Mouse (Mus musculus) CH12.LX (cell line): ENCODE measurements around the gene Il17rc. TPM values are rescaled to one million over a fixed set of nuclear protein-coding genes. Genes with fewer than 3 reads are reported as not detected.

Experiments used
- DNase-seq: peaks from one replicate; pipeline ENCODE4 v3.0.0-alpha.2; 2013; ENCODE audit errors: extremely low read depth
- H3K27ac ChIP-seq: 2 replicates; pipeline ENCODE4 v1.5.1; 2012; ENCODE audit warnings: low read depth, mild to moderate bottlenecking, control low read depth, moderate library complexity; ENCODE audit not compliant: insufficient read depth
- H3K27me3 ChIP-seq: replicated peaks from 2 replicates; pipeline ENCODE3; 2012; ENCODE audit warnings: inconsistent platforms
- H3K36me3 ChIP-seq, 2 experiments: replicated peaks in 1 of 2; 2 replicates each; pipeline versions ENCODE3 to v1.6.1; 2012; ENCODE audit warnings: inconsistent platforms in 1 of 2, low read length in 1 of 2, mild to moderate bottlenecking in 1 of 2, mixed read lengths in 1 of 2, moderate library complexity in 1 of 2; ENCODE audit not compliant: control insufficient read depth in 1 of 2, insufficient read depth in 1 of 2
- H3K4me1 ChIP-seq, 2 experiments: 2 replicates each; pipeline ENCODE4 v1.6.1; 2012; ENCODE audit warnings: inconsistent platforms in 1 of 2, moderate library complexity in 1 of 2; ENCODE audit not compliant: insufficient read depth in 2 of 2, control insufficient read depth in 1 of 2
- H3K4me2 ChIP-seq: 2 replicates; pipeline ENCODE4 v1.6.1; 2012; ENCODE audit warnings: low read depth, mild to moderate bottlenecking, control low read depth; ENCODE audit not compliant: poor library complexity, insufficient read depth, severe bottlenecking
- H3K4me3 ChIP-seq, 3 experiments: fragments of 150-350 bp in 1 of 3; sonication (generic) in 1 of 3; replicated peaks in 1 of 3; 2 replicates each; pipeline versions ENCODE3 to v1.5.1; 2011 to 2012; ENCODE audit warnings: low read depth in 2 of 3, low read length in 2 of 3, mild to moderate bottlenecking in 2 of 3, moderate library complexity in 2 of 3, control low read depth in 1 of 3, improper control_type of control experiment in 1 of 3, inconsistent platforms in 1 of 3, mixed read lengths in 1 of 3; ENCODE audit not compliant: poor library complexity in 1 of 3
- H3K79me2 ChIP-seq: replicated peaks from 2 replicates; pipeline ENCODE4 v1.6.1; 2012; ENCODE audit warnings: mild to moderate bottlenecking, moderate library complexity; ENCODE audit not compliant: control insufficient read depth, poor library complexity, insufficient read depth, severe bottlenecking; ENCODE audit errors: extremely low read depth
- H3K9ac ChIP-seq: 2 replicates; pipeline ENCODE4 v1.6.1; 2012; ENCODE audit warnings: low read depth, mild to moderate bottlenecking, control low read depth, moderate library complexity; ENCODE audit not compliant: insufficient read depth
- H3K9me3 ChIP-seq: replicated peaks from 2 replicates; pipeline ENCODE3; 2012; ENCODE audit warnings: low read length, inconsistent platforms, mixed read lengths
- CHD1 ChIP-seq: IDR thresholded peaks from 2 replicates; pipeline ENCODE4 v1.6.1; 2012; ENCODE audit warnings: low read depth, low read length, improper control_type of control experiment, inconsistent platforms
- CTCF ChIP-seq, 2 experiments: IDR thresholded peaks in 1 of 2; conservative IDR thresholded peaks in 1 of 2; 2 replicates each; pipeline ENCODE4 v1.5.1; 2011 to 2012; ENCODE audit warnings: low read depth in 2 of 2, low read length in 2 of 2, improper control_type of control experiment in 1 of 2, inconsistent platforms in 1 of 2, mild to moderate bottlenecking in 1 of 2, moderate library complexity in 1 of 2
- ELF1 ChIP-seq: IDR thresholded peaks from 2 replicates; pipeline ENCODE4 v1.6.1; 2014; ENCODE audit warnings: low read depth, mild to moderate bottlenecking, inconsistent platforms, low read length, improper control_type of control experiment
- MAFK ChIP-seq: IDR thresholded peaks from 2 replicates; pipeline ENCODE4 v1.6.1; 2011; ENCODE audit warnings: low read length, improper control_type of control experiment; ENCODE audit not compliant: insufficient replicate concordance
- MAX ChIP-seq: IDR thresholded peaks from 2 replicates; pipeline ENCODE4 v1.6.1; 2011; ENCODE audit warnings: low read length, improper control_type of control experiment
- MAZ ChIP-seq: IDR thresholded peaks from 2 replicates; pipeline ENCODE4 v1.6.1; 2012; ENCODE audit warnings: low read depth, mild to moderate bottlenecking, inconsistent platforms, low read length, improper control_type of control experiment, moderate library complexity
- MYC ChIP-seq: IDR thresholded peaks from 2 replicates; pipeline ENCODE4 v1.6.1; 2011; ENCODE audit warnings: low read depth, mild to moderate bottlenecking, improper control_type of control experiment, low read length
- PAX5 ChIP-seq: IDR thresholded peaks from 2 replicates; pipeline ENCODE4 v1.6.1; 2012; ENCODE audit warnings: low read length, inconsistent platforms, mixed read lengths
- POLR2AphosphoS2 ChIP-seq: IDR thresholded peaks from 2 replicates; pipeline ENCODE4 v1.6.1; 2011; ENCODE audit warnings: low read depth, low read length, improper control_type of control experiment
- RAD21 ChIP-seq: IDR thresholded peaks from 2 replicates; pipeline ENCODE4 v1.6.1; 2011; ENCODE audit warnings: low read depth, mild to moderate bottlenecking, low read length, improper control_type of control experiment, moderate library complexity
- TBP ChIP-seq: conservative IDR thresholded peaks from 2 replicates; pipeline ENCODE4 v1.6.1; 2011; ENCODE audit warnings: low read depth, low read length, improper control_type of control experiment
- TCF12 ChIP-seq: IDR thresholded peaks from 2 replicates; pipeline ENCODE4 v1.6.1; 2014; ENCODE audit warnings: low read depth, mild to moderate bottlenecking, inconsistent platforms, low read length, improper control_type of control experiment
- UBTF ChIP-seq: IDR thresholded peaks from 2 replicates; pipeline ENCODE4 v1.6.1; 2012; ENCODE audit warnings: low read depth, mild to moderate bottlenecking, inconsistent platforms, low read length, improper control_type of control experiment, moderate library complexity
- USF1 ChIP-seq: IDR thresholded peaks from 2 replicates; pipeline ENCODE4 v1.6.1; 2014; ENCODE audit warnings: low read depth, mild to moderate bottlenecking, inconsistent platforms, low read length, improper control_type of control experiment
- USF2 ChIP-seq: conservative IDR thresholded peaks from 2 replicates; pipeline ENCODE4 v1.6.1; 2011; ENCODE audit warnings: low read depth, low read length, improper control_type of control experiment
- ZKSCAN1 ChIP-seq: IDR thresholded peaks from 2 replicates; pipeline ENCODE4 v1.6.1; 2012; ENCODE audit warnings: low read depth, inconsistent platforms, low read length, improper control_type of control experiment, borderline replicate concordance
- ZMIZ1 ChIP-seq: IDR thresholded peaks from 2 replicates; pipeline ENCODE4 v1.6.1; 2012; ENCODE audit warnings: low read depth, mild to moderate bottlenecking, inconsistent platforms, low read length, improper control_type of control experiment
- ZNF384 ChIP-seq: IDR thresholded peaks from 2 replicates; pipeline ENCODE4 v1.6.1; 2012; ENCODE audit warnings: low read depth, low read length, improper control_type of control experiment, inconsistent platforms
- dilution Hi-C: fragments of 300-500 bp; cut with MboI; formaldehyde crosslinking; loops from 2 replicates; pipeline ENCODE4 v1.14.3; 2020; ENCODE audit warnings: low sequenced_read_pairs; ENCODE audit not compliant: extremely low pct_unique_long_range_greater_than_20kb, extremely low pct_ligation_motif_present
- in situ Hi-C: fragments of 300-500 bp; cut with MboI; formaldehyde crosslinking; loops from 3 replicates; pipeline ENCODE4 v1.14.3; 2019; ENCODE audit warnings: low sequenced_read_pairs, low pct_ligation_motif_present, low pct_unique_long_range_greater_than_20kb, mixed read lengths
- polyA plus RNA-seq: library from polyadenylated mRNA; unstranded; fragments of >175 nt; gene quantifications from 2 replicates; pipeline ENCODE4 v1.2.1, GENCODE M21; 2012; ENCODE audit warnings: low read depth; ENCODE audit not compliant: insufficient read length
- total RNA-seq, 2 experiments: library from RNA; depleted of rRNA; stranded (reverse); fragments of 300-350 nt in 1 of 2; fragments of >200 nt in 1 of 2; gene quantifications; 2 replicates each; pipeline ENCODE4 v1.2.3; 2012 to 2014

The Il17rc gene
- total and polyA plus RNA-seq, 3 experiments, result not detected

DNA sequence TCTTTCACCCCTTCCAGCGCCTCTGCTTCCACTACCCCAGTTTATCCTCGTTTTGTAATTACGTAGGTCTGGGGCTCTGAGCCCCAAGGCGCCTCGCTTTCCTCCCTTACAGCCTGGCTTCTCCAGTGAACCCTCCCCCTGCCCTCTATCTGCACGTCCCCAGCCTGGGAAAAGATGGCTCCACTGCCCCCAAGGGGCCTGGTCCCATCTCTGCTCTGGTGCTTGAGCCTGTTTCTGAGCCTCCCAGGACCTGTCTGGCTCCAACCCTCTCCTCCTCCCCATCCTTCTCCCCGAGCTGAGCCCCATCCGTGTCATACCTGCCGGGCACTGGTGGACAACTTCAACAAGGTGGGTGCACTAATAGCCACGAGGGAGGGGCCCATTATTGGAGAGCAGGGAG is 12.5 kb downstream of the Il17rc start:
- TF ChIP-seq TBP, result no peak
- no peak for TF ChIP-seq MAZ
- TF ChIP-seq MYC, result no peak
- TF ChIP-seq UBTF, result no peak
- no peak for TF ChIP-seq ELF1
- no peak for TF ChIP-seq MAFK
- no peak for TF ChIP-seq POLR2AphosphoS2
- no peak for TF ChIP-seq USF1
- no peak for TF ChIP-seq ZKSCAN1
- no peak for TF ChIP-seq CHD1
- TF ChIP-seq MAX, result no peak
- no peak for TF ChIP-seq PAX5
- no peak for TF ChIP-seq RAD21
- no peak for TF ChIP-seq CTCF (conservative IDR thresholded peaks at IDR 0.05 in 1 of 2, IDR thresholded peaks at IDR 0.05 in 1 of 2; ENCODE audit: low read depth in 2 of 2, low read length in 2 of 2)
- no peak for TF ChIP-seq USF2
- no peak for TF ChIP-seq TCF12
- TF ChIP-seq ZMIZ1, result no peak
- Histone ChIP-seq H3K79me2 (no peaks in the 10 kb centered on the region), H3K27ac (no peak overlapping the region), H3K27me3 (peaks cover 5% of the 10 kb centered on the region), H3K4me3 (peak overlapping the region; percentile 58 to 84 (median 67)), H3K4me1 (peaks cover 15 to 44% of the 10 kb centered on the region in 2 experiments), H3K9ac (peak overlapping the region; percentile 90), H3K4me2 (peak overlapping the region; percentile 88), H3K36me3 (peaks cover 0 to 18% of the 10 kb centered on the region in 2 experiments), H3K9me3 (peaks cover 2% of the 10 kb centered on the region)
- peak; percentile 21 for DNase-seq
- dilution Hi-C loops, result no loop called here
- in situ Hi-C loops, result no loop called here

DNA sequence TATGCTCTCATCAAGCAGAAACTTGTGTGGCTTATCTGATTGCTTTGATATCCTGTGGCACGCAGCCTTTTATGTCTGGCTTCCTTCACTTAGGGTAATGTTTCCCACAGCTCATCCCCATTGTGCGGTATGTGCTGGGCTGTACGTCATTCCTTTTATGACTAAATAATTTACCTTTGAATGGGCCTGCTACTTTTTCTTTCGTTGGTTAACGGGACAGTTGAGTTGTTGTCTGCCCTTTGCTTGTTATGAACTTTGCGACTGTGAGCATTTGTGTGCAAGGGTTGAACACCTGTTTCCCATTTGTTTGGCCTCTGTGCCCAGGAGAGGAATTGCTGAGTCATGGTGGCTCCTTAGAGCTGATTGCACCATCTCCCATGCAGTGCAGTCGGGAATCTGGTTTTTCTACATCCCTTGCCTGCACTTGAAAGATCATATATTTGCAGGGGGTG is 15.9 kb downstream of the Il17rc start:
- H3K27me3 ChIP-seq, result no peaks in the 10 kb centered on the region
- peaks cover 12 to 44% of the 10 kb centered on the region in 2 experiments for H3K36me3 ChIP-seq
- no peak overlapping the region for H3K4me3 ChIP-seq
- peak; percentile 66; the same call in 1 of the 2 replicates for TF ChIP-seq MAFK
- TF ChIP-seq ZNF384, result no peak
- TF ChIP-seq, all 38 proteins: peak for 1
- no peaks in the 10 kb centered on the region for H3K79me2 ChIP-seq
- dilution Hi-C loops (no loop called here), in situ Hi-C loops (no loop called here)
- no peak overlapping the region for H3K9ac ChIP-seq
- H3K27ac ChIP-seq, result no peak overlapping the region
- peaks cover 2% of the 10 kb centered on the region for H3K9me3 ChIP-seq
- no peak overlapping the region for H3K4me2 ChIP-seq
- peaks cover 14 to 44% of the 10 kb centered on the region in 2 experiments for H3K4me1 ChIP-seq
- peak; percentile 21 for DNase-seq
